Mouse (Mus musculus) neural tube, embryonic 10.5 days (tissue): ENCODE results near the gene Dnajb3.
"Not testable (repeated sequence)": the region's sequence is repeated elsewhere in the genome, so short reads cannot be mapped to it uniquely, and the experiment has no call there.

Experiments
- DNase-seq: peaks from one replicate; pipeline ENCODE4 v3.0.0-alpha.2; 2017; ENCODE audit warnings: low spot score; ENCODE audit errors: extremely low spot score

Gene Dnajb3

DNA sequence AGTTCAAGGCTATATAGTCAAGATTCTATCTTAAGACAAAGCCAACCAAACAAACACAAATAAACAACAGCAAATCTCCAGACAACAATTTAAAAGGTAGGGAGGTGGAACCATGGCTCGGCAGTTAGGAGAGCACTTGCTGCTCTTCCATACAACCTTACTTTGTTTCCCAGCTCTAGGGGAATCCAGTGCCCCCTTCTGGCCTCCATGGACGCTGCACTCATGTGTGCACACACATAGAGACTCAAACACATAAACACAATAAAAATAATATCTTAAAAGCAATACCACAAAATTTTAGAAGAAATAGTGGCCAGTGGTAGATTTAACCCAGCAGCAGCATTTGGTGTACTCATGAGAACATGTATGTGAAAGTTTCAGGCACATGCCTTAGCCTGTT, 11.6 kb upstream of the Dnajb3 start:
- peak; percentile 34 for DNase-seq

DNA sequence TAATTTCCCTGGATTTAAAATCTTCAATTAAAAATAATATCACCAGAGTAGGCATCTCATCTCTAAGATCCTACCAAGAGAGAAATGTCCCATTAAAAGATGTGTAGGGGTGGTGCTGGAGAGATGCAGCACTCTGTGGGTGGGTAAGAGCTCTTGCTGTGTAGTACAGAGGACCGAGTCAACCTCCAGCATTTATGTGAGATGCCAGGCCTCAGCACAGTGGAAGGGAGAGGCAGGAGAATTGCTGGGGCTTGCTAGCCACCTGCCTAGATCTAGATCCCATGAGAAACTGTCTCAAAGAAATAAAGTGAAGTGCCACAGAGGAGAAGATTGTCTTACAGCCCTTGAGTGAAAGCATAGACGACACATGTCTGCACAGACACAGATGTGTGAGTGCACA, 11.0 kb upstream of the Dnajb3 start:
- peak; percentile 13 for DNase-seq

DNA sequence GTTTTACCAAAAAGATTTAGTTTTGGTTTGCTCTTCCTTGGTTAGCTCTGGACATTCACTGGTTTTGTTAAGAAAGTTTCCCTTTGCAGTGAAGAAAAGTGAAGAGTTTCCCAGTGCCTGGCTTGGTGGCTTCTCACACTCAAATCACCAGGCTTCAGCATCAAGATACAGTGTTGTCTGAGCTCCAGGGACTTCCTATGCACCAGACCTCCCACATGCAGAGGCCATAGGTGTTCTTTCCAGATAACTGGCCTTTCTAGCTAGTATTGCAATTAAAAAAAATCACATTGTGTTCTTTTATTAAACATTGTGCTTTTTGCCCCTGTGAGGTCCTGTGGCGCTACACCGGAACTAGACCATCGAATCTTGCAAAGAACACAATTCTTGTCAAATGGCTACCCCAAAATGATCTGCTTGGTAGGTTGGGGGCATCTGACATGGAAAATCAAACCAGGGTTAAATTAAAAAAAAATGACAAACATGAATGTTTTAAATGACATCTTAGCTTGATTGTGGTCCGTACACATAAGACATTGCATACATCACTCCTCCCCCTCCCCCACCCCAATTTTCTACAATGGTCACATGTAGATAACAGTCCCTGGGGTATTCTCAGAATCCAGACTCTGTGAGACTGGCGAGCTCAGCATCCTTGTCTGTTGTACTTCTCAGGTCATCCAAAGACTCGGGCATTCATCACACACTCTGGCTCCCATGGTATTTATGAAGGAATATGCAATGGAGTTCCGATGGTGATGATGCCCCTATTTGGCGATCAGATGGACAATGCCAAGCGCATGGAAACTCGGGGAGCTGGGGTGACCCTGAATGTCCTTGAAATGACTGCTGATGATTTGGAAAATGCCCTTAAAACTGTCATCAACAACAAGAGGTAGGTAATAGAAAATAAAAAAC, 10.1 kb upstream of the Dnajb3 start:
- DNase-seq: no peak

DNA sequence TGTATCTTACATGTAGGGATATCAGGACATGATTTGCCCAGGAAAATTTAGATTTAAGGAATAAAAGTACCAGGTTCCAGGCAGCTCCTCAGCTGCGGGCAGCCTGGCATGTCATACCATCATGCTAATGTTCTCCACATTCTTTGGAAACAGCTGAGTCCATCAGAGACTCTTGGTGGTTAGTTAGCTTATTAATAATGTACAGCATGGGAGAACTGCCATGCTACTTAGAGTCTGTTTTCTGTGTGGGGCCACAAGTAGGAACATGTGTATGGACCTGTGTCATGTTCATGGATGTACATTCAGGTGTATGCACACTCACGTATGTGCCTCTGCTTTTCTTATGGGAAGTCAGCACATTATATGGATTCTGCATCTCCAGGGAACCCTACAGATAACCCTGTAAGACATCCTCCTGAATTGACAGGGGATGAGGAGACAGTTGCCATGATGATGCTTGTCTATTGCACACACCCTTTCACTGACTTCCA, 8.9 kb upstream of the Dnajb3 start:
- peak; percentile 17 for DNase-seq

DNA sequence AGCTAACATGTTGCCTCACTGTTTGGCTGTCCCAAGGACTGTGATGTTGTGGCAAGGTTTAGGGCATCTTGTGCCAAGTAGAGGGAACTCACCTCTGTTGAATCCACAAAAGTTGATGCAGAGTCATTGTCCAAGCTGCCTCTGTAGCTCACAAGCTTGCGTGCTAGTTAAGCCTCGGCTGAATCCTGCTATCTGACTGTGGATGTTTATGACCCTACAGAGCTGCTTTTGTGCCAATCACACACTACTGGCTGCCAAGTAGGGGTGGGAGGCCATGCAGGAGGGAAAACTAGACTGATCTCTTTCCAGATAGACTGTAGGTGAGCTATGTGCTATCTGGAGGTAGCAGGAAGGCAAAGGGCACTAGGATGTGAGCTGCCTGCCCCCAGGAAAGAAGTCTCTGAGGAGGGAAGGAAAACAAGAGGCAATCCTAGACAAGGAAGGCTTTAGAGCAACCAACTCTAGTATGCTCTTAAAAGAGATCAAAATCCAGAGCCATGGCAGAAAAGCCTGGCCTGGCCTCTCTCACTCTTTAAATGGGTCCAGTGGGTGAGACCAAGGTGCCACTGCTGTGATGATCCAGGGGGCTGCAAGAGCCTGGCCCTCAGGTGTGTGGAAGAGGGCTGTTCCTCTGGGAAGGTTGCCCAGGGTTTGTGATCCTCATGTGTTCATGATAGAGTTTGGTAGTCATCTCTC, 8.3 kb upstream of the Dnajb3 start:
- peak; percentile 18 for DNase-seq

DNA sequence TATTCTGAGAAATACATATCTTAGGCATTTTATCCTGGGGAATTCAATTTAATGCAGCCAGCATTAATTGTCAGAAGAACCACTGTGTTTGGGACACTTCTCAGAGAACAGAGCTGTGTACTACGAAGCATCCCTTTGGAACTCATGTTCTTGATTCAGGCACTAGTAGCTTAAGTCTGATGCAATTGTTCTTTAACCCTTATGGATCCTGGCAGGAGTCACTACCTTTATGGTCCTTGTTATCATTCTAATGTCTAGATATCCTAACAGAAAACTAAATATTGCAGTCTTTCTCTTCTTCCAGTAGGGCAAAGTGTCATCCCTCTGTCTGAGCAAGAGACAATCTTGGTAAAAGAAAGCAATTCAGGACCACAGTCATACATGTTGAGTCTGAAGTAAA, 7.5 kb upstream of the Dnajb3 start:
- no peak for DNase-seq

DNA sequence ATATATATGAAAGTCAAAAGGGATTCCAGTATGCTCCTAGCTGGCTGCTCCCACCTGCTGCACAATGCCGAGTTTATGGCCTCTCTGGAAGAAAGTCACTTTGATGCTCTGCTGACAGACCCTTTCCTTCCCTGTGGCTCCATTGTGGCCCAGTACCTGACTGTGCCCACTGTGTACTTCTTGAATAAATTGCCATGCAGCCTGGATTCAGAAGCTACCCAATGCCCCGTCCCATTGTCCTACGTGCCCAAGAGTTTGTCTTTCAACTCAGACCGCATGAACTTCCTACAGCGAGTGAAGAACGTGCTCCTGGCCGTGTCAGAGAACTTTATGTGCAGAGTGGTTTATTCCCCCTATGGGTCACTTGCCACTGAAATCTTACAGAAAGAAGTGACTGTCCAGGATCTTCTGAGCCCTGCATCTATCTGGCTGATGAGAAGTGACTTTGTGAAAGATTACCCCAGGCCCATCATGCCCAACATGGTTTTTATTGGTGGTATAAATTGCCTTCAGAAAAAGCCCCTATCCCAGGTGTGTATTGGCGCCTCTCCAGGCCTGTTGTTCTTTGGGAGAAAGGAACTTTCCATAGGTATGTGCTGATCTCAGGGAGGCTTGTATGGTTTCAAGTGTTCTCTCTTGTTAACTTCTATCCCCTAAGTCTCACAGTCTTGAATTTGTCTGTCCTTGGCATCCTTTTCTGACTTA, 6.9 kb upstream of the Dnajb3 start:
- DNase-seq: peak; percentile 18

DNA sequence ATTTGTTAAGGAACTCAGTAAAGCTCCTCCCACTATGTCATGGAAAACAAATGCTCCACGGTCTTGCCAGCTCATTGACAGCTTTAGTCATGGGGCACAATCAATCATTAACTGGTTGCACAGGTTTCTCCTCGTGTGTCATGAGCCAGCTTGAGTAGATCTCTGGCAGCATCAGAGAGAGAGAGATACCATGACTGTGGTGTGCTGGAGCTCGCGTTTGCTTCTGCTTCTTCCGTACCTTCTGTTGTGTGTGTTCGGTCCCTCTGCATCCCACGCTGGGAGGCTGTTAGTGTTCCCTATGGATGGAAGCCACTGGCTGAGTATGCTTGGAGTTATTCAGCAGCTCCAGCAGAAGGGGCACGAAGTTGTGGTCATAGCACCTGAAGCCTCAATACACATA, 6.2 kb upstream of the Dnajb3 start, which contains the start of gene Ugt1a1:
TSS of gene Ugt1a1 (plus strand) at position 148 of the 400 bp plus-strand sequence.
- peak; percentile 19 for DNase-seq

DNA sequence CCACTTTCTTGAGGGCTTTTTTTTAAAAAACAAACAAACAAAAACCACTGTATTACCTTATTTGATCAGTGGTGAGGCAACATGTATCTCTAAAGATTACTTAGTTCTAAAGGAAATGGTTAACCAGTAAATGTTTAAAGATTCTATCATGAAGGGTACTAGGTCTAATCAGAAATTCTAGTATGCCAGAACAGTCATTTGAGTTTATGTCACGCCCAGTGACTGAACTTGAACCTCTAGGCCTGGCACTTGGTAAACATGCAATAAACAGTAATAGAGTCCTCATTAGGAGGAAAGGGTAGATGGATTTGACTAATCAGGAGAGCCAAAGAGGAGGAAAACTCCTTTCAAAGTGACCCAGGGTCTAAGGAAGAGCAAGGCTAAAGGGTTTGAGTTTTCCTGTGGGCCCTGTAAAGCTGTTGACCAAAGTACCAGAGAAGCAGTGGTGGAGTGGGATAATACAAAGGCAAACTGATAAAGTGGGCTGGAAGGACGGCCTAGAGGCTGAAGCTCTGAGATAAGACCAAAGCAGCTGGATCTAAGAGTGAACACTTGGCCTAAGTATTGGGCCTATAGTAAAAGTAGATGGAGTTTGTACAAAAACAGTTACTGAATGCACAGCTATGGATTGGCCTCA, 1.4 kb upstream of the Dnajb3 start:
- no peak for DNase-seq

DNA sequence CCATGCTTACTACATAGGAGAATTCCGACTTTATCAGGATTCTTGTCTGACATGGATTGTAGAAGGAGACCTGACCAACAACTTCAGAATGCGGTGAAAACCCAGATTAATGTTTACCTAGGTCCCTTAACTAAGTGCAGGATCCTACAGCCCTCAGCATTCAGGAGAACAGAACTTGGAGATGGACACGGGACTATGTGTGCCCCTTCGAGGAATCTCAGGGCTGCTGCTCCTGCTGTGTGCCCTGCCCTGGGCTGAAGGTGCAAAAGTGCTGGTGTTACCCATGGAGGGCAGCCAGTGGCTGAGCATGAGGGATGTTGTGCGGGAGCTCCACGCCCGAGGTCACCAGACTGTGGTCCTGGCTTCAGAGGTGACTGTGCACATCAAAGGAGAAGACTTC, 5.1 kb downstream of the Dnajb3 start, which contains the start of gene Ugt1a2:
TSS of gene Ugt1a2 (plus strand) at position 146 of the 400 bp plus-strand sequence.
- DNase-seq: no peak

DNA sequence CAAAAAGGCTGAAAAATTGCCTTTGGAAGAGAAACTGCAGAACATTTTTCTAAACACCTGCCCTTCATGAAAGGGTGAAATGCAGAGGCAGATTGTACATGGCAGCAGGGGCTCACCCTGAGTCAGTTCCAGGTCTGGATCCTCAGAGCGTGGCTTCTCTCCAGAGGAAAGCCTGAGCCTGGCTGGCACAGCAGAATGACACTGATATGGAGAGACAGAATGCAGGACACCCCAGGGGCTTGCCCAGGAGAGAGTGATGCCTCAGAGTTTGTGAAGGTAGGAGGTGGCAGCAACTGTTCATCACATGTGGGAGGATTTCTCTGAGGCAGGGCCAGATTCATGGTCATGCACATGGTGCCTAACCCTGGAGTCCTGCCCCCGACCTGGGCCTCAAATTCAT, 5.6 kb downstream of the Dnajb3 start:
- no peak for DNase-seq

DNA sequence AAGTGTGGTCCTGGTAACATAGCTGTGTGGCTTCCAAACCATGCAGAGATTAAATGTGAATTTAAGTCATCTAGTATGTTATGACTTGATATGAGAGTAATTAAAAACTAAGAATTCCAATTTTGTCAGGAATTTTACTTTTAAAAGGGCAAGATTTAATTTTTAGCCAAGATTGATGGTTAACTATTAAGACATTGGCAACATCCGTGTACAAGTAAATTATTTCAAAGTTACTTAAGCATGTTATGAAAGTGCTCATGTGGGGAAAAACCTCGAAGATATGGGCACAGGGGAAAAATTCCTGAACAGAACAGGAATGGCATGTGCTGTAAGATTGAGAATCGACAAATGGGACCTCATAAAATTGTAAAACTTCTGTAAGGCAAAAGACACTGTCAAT, 8.1 kb downstream of the Dnajb3 start:
- no peak for DNase-seq

DNA sequence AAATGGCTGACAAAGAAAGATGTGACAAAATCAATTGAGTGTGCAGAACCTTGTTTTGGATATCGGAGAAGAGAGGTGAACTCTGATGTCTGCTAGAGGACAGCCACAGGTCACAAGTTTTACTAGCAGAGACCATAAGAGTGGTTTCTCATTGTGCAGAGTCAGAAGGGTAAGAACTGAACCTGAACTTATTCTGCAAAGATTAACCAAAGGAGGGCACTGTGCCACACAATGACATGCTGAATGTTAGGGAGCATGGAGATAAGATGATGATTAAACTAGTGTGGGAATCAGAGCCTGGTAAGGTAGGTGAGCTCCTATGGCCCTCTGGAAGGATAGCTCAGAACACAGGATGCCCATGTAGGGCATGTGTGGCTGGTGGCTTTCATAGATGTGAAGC, 9.9 kb downstream of the Dnajb3 start:
- no peak for DNase-seq

DNA sequence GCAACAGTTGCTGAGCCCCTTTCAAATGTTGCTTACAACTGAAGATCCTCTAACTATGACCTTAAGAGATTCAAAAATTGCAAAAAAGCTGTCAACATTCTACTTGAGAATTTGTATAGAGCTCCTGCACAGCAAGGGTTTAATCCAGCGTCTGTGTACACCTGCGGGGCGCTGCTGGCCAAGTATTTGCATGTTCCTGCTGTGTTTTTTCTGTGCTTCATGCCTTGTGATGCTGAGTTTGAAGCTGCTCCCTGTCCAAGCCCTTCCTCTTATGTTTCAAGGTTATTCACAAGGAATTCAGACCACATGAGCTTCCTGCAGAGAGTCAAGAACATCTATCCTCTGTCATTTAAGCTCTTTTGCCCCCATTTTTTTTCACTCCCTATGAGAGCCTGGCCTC, 13.4 kb downstream of the Dnajb3 start:
- no peak for DNase-seq

DNA sequence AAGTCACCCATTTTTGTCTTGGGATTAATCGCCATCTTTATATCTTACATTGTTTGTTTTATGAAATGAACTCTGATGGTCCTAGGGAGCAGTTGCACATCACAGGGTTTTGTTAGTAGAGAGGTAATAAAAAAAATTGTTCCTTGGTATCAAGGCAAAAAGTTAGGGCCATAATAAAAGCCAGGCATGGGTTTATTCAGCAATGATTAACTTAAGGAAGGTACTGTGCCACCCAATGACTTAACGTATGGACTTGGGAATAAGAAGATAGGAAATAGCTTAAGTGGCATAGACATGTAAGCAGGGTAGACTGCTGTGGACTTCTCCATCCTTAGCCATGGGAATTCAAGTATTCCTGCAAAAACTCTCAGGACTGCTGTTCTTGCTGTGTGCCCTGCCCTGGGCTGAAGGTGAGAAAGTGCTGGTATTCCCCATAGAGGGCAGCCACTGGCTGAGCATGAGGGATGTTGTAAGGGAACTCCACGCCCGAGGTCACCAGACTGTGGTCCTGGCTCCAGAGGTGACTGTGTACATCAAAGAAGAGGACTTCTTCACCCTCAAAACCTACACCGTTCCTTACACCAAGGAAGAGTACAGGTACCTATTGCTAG, 19.2 kb downstream of the Dnajb3 start:
- no peak for DNase-seq

DNA sequence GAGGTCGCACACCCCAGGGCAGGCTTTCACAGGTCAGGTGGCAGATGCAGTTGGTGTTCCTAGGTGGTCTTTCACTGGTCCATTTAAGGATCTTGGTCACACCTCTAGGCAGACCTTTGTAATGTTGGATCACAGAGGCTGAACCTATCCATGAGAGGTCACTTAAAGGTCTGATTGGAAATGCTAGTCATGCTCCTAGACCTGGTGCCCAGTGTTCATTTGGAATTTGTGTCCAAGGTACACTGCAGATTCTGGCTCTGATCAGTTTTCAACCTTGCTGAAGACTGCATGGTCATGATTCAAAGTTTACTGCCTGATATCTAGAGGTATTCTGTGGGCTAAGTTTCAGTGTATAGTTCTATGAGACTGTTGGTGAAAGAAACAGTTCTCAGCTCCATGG, 25.9 kb downstream of the Dnajb3 start:
- DNase-seq: no peak

DNA sequence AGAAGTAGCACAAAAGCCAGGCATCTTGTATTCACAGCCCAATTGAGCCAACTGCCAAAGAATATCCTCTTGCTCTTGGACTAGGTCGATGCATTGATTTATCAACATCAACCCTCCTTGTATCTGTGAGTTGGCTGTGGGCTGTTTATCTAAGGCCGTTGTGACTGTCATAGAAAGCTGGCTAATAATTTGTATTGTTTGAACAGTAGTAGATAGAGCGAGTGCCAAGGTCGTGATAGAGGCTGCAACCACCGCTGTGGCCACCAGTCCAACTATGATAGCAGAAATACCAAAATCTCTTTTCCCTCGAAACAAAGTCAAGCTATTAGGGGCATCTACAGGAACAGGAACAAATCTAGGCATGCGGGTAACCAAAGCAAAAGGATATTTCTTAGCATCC, 33.4 kb downstream of the Dnajb3 start:
- DNase-seq: not testable (repeated sequence)

DNA sequence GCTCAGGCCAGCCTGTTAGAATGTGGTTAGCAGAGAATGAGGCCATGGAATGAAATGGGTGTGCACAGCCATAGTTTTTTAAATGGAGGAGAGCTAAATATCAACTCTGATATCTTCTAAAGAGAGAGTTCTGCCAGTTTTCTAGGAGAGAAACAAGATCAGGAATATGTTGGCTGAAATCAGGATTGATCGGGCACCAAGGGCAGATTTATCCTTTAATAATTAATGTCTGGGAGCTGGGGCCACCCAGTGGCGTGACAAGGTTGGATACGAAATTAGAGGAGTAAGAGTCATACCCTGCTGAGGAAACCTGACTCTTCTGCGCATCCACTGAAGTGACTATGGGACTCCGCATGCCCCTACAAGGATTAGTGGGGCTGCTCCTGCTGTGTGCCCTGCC, 39.9 kb downstream of the Dnajb3 start, which contains the start of gene Ugt1a5:
TSS of gene Ugt1a5 (plus strand) at position 302 of the 400 bp plus-strand sequence.
- DNase-seq: no peak

DNA sequence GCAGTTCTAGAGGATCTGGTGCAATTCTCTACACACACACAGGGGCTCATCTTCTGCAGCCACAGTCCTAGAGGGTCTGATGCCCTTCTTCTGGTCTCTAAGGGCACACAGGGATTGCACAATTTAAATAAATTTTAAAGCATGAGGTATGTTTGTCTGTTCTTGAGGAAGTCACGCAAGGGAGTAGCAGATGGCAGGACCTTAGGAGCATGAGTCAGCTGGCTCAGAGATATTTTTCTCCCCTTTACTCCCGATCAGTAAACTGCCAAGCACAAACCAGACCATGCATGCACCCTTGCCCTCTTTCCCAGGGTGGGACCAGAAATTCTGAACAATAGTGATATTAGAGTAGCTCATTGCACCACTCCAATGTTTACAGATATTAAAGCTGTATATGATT, 47.2 kb downstream of the Dnajb3 start:
- DNase-seq: no peak
